Mouse (Mus musculus): ENCODE data around the gene Psme2b. TPM values are rescaled to one million over a fixed set of nuclear protein-coding genes. Genes with fewer than 3 reads are reported as not detected.

Gene Psme2b
- 280 TPM for polyA plus RNA-seq (2017; shearing (Covaris generic))

GRCm38 (mm10) chr11:48946090-48946489 lies at the start of gene Psme2b:
Gene Psme2b (minus strand): TSS chr11:48946190.

GRCm38 (mm10) chr11:48994018-48994417 lies 48.0 kb upstream of the Psme2b start, which contains the start of gene Tgtp1:
Gene Tgtp1 (minus strand): TSS chr11:48994172.

GRCm38 (mm10) chr11:48991740-48992520 lies 45.9 kb upstream of the Psme2b start, which contains the start of gene Gm12185:
Gene Gm12185 (minus strand): TSS chr11:48992226.

GRCm38 (mm10) chr11:48979251-48979650 lies 33.3 kb upstream of the Psme2b start, which contains the start of gene 9930111J21Rik1:
Gene 9930111J21Rik1 (minus strand): TSS chr11:48979398.

GRCm38 (mm10) chr11:48978240-48978939 lies 32.4 kb upstream of the Psme2b start, which contains the start of gene Olfr56:
Gene Olfr56 (plus strand): TSS chr11:48978889.

GRCm38 (mm10) chr11:48902021-48902420 lies 44.0 kb downstream of the Psme2b start, which contains the start of gene Gm5431:
Gene Gm5431 (minus strand): TSS chr11:48902214.

Other genes starting within 250 kb of the Psme2b start
- 848 TPM for gene Rack1, start 145.9 kb downstream of the Psme2b start, polyA plus RNA-seq (2017; shearing (Covaris generic))
- 2.4 TPM for gene Trim41, start 128.8 kb downstream of the Psme2b start, polyA plus RNA-seq (2017; shearing (Covaris generic))
- 0.20 TPM for gene Trim7, start 120.0 kb downstream of the Psme2b start, polyA plus RNA-seq (2017; shearing (Covaris generic))
- 0.46 TPM for gene Gm12184, start 119.5 kb downstream of the Psme2b start, polyA plus RNA-seq (2017; shearing (Covaris generic))
- gene Irgm1, start 74.5 kb downstream of the Psme2b start, polyA plus RNA-seq (2017; shearing (Covaris generic)): 206 TPM
- gene Gm5431, start 44.0 kb downstream of the Psme2b start, polyA plus RNA-seq (2017; shearing (Covaris generic)): 1.7 TPM
- gene Olfr56, start 32.7 kb upstream of the Psme2b start, polyA plus RNA-seq (2017; shearing (Covaris generic)): 0.68 TPM
- gene 9930111J21Rik1, start 33.2 kb upstream of the Psme2b start, polyA plus RNA-seq (2017; shearing (Covaris generic)): 291 TPM
- gene Gm12185, start 46.0 kb upstream of the Psme2b start, polyA plus RNA-seq (2017; shearing (Covaris generic)): 10.5 TPM
- gene Tgtp1, start 48.0 kb upstream of the Psme2b start, polyA plus RNA-seq (2017; shearing (Covaris generic)): 270 TPM
- 168 TPM for gene 9930111J21Rik2, start 105.1 kb upstream of the Psme2b start, polyA plus RNA-seq (2017; shearing (Covaris generic))
- 375 TPM for gene Tgtp2, start 118.0 kb upstream of the Psme2b start, polyA plus RNA-seq (2017; shearing (Covaris generic))
- gene Ifi47, start 130.4 kb upstream of the Psme2b start, polyA plus RNA-seq (2017; shearing (Covaris generic)): 613 TPM
- gene Olfr1396, start 168.7 kb upstream of the Psme2b start, polyA plus RNA-seq (2017; shearing (Covaris generic)): not detected
- not detected for gene Olfr1395, start 196.1 kb upstream of the Psme2b start, polyA plus RNA-seq (2017; shearing (Covaris generic))
- not detected for gene Olfr1394, start 208.2 kb upstream of the Psme2b start, polyA plus RNA-seq (2017; shearing (Covaris generic))
- gene Btnl9, start 241.0 kb upstream of the Psme2b start, polyA plus RNA-seq (2017; shearing (Covaris generic)): not detected